Mouse (Mus musculus) retina, postnatal 7 days (tissue): ENCODE data around the gene Ttll10.
A peak's percentile ranks its signal among the peaks of the same experiment; 100 is the strongest.

Experiments used
- DNase-seq: peaks from one replicate; pipeline ENCODE4 v3.0.0-alpha.2; 2012; ENCODE audit warnings: low read depth, low spot score

Gene Ttll10

DNA sequence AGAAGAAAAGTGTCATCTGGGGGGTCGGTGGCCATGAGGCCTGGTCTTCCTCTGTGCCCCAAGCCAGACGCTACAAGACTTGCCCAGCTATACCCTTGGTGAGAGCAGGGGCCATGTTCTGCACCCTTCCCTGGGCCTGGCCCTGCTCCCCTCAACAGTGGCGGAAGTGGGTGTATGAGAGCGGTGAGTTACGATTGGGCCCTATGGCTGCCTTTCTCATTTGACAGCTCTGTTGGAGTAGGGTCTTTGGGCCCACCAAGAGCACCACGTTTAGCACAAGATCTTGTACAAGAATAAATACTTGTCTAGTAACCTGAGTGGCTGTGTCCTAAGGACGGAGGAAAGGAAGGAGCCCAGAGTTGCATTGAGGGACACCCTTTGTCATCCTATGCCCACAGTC is 30.6 kb downstream of the Ttll10 start:
- DNase-seq: no peak

DNA sequence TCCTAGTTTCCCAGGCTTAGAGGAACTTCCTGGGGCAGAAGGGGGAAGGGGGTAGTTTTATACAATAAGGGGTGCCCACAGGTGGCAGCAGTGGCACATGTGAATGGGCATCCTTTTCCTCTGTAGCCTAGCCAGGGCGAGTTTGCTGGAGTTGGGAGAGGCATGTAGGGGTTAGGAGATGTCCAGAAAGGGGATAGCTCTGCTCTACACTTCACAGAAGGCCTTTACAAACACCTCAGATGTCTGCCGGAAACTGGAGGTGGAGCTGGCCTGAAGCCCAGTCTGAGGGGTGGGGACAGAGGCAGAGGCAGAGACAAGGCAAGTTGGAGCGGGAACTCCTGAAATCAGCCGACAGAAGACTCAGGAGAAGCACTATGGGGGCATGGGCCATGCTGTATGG is 33.2 kb downstream of the Ttll10 start, which contains the start of gene Tnfrsf18:
Tnfrsf18 (plus strand) TSS at position 152 of the 400 bp plus-strand sequence.
- no peak for DNase-seq

DNA sequence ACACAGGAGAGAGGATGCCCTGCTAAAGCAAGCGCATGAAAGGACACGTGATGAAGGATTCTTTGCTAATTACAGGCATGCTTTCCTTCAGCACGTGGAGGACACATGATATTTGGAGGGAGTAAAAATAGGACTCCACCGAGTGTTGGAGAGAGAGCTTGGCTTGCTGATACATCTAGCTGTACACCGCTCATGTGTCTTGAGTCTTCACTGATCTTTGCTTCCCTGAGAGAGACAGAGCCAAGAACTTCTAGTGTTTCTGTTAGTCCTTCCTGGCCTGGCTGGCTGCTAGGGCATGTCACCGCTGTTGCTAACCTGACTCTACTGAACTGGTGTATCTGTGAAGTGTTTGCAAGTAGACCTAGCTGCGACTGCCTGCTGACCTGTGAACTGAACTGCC is 35.0 kb downstream of the Ttll10 start:
- DNase-seq: no peak

GRCm38 (mm10) chr4:156023520-156023919 is 35.7 kb downstream of the Ttll10 start:
- DNase-seq: no peak

GRCm38 (mm10) chr4:156021942-156022419 is 37.2 kb downstream of the Ttll10 start:
- DNase-seq: no peak

DNA sequence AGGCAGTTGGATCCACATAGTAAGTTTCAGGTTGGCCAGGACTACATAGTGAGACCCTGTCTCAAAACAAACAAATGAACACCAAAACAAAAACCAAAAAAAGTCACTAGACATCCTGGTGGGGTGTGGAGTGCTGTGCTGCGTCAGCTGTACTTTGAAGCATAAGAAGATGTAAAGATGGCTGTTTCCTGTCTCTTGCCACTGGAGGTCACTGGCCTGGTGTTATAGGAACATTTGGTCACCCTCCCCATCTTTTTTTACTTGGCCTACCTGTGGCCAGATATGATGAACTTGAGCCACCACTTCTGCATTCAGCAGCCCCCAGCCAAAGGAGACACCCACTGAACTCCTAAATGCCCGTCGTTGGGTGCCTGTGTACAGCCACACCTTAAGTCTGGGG is 37.8 kb downstream of the Ttll10 start:
- DNase-seq: no peak

DNA sequence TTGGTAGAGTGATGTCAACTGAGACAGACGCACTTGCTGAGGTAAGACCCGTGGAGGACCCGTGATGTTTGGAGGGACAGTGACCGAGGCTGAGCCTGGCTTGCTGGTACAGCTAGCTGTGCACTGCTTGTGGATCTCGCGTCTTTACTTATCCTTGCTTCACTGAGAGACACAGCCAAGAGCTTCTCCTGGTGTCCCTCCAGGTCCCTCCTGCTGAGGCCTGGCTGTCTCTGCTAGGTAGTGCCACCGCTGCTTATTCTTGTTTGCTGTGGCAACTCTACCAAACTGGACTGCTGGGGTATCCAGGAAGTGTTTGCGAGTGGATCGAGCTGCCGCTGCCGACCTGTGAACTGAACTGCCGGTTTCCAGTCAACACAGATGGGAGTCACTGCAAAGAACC is 39.4 kb downstream of the Ttll10 start:
- DNase-seq: no peak

- no peak for DNase-seq
These were observed 44.8 kb downstream of the Ttll10 start for GRCm38 (mm10) chr4:156014436-156014835.

DNA sequence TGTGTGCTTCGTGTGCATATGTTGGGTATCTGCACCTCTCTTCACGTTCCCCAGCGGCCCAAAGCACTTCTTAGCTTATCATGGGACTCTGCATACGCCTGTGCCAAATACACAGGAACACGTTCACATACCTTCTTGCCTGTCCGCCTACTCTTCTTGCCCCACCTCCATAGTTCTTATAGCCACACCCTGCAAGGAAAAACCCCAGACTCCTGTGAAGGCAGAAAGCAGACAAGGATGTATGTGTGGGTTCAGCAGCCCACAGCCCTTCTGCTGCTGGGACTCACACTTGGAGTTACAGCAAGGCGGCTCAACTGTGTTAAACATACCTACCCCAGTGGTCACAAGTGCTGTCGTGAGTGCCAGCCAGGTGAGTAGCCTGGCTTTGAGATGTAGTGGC is 45.6 kb downstream of the Ttll10 start, which contains the start of gene Tnfrsf4:
Tnfrsf4 (plus strand) TSS at position 207 of the 400 bp plus-strand sequence.
- DNase-seq: no peak

DNA sequence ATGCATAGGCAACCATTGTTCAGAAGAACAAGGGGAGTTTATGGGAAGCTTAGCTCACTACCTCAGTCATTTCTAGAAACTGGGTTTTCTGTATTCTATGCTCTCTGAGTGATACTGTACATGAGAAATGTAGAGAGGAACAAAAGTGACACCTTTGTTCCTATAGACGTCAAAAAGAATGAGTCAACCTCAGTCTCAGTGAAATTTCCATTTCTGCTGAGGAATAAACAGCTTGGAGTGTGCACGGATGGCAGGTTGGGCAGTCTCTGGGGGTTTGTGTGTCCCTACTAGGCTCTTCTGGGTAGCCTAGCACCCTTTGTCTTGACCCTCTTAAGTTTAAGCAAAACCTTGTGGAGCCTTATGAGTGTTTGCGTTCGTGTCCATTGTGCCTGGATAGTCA is 50.8 kb downstream of the Ttll10 start:
- no peak for DNase-seq

DNA sequence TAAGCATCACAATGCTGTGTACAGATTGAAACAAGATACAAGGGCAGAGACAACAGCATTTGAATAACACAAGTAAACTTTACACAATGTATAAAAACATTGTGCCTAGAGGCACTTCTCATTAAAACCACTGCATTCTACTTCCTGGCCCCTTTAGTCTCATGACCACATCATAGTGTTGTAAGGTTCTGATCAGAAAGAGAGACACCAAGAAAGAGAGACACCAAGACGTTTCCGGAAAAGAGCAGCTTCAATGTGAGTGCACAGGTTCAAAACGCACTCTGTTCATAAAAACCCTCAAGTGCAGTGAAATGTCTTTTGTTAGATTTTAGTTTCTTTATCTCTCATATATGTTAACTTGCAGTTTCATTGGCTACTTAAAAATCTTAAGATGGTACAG is 55.1 kb downstream of the Ttll10 start:
- DNase-seq: no peak

DNA sequence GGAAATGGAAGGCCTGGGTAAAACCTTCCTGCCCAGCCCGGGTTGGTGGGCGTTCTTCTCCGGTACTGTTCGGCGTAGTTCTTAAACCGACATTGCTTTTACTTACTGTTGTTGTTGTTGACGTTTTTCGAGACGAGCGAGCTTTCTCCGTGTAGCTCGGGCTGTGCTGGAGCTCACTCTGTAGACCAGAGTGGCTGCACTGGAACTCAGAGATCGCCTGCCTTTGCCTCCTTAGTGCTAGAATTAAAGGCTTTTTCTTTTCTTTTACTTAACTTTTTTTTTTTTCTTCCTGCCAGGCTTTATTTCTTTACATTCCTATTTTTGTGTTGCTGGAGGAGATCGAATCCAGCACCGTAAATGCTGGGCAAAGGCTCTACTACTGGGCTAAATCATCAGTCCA is 65.6 kb downstream of the Ttll10 start:
- no peak for DNase-seq

DNA sequence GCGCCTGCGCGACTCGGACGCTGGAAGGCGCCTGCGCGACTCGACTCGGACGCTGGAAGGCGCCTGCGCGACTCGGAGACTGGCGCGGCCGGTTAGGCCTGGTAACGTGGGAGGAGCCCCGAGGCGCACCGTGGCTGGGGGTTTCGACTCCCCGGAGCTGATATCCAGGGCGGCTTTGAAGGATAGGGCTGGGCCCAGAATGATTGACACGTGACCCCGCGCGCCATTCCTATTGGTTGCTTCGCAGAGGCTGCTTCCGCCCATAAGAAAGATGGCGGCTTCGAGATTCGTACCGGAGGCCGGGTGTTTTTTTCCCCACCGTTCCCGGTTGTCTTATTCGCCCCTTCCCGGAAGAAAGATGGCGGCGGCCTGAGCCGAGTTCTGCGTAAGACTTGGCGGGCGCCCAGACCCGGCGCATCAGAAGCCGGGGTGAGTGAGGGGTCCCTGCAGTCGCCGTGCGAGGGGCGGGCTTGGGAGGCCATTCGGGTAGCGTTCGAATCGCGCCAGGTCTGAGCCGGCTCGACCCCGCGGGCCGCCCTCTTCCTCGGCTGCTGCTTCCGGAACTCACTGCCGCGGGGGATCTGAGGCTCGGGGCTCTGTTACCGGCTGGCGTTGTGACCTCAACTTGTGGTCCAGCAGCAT is 66.2 kb downstream of the Ttll10 start:
- peak; percentile 96 for DNase-seq

DNA sequence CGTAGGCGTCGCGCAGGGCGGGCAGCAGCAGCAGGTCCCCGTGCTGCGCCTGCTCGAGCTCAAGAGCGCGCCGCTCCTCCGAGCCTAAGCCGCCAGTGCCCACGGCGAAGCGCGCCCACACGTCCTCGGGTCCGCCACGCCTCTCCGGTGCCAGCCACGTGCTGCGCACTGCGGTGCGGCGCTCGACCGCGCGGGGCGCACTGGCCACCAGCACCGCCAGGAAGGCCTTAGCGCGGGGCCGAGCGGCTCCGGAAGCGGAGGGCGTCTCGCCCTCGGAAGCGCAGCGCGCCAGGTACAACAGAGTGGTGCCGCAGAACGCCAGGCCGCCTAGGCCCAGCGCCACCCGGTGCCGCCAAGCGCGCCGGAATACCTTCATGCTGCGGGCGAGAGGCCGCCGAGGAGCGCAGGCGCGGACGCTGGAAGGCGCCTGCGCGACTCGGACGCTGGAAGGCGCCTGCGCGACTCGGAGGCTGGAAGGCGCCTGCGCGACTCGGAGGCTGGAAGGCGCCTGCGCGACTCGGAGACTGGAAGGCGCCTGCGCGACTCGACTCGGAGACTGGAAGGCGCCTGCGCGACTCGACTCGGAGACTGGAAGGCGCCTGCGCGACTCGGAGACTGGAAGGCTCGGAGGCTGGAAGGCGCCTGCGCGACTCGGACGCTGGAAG is 66.8 kb downstream of the Ttll10 start, which contains the start of the genes B3galt6 and Sdf4:
B3galt6 (minus strand) TSS at position 409 of the 665 bp plus-strand sequence.
Sdf4 (plus strand) TSS at position 632 of the 665 bp plus-strand sequence.
- peak; percentile 93 for DNase-seq

GRCm38 (mm10) chr4:155991908-155992230 is 67.3 kb downstream of the Ttll10 start:
- no peak for DNase-seq

GRCm38 (mm10) chr4:155991211-155991907 is 67.9 kb downstream of the Ttll10 start:
- no peak for DNase-seq
